Mouse (Mus musculus): Measurements from ENCODE around the gene Sgsm3. TPM values are rescaled to one million over a fixed set of nuclear protein-coding genes. Genes with fewer than 3 reads are reported as not detected.

Sgsm3 gene
- polyA plus RNA-seq, 1 experiment from 2014 or later = 7.9 TPM

DNA sequence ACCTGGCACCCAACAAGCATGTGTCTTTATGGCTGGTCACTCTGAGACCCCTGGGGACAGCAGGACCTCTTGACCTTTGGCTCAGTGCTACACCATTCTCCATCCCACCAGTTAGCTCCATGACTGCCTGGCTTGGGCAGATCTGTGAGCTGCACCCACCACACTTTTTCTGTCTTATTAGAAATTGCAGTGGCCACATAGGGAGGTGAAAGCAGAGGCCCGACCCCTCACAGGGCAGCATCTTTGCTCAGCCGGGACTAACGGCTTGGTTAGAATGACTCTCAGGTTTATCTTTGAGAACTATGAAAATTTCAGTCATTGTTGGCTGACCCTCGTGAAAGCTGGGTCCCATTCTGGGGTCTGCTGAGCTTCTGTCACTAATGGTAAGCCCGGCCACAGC lies 49.3 kb downstream of the Sgsm3 start:
- Histone ChIP-seq H3K9ac (ENCODE audit: low read depth, low read length) (no peak overlapping the region), H3K4me3 (ENCODE audit: low read depth, low read length) (no peak overlapping the region), H3K4me2 (ENCODE audit: low read depth, low read length) (peak overlapping the region; percentile 27; the same call in 1 of the 2 replicates), H3K4me1 (ENCODE audit: control insufficient read depth, low read depth, low read length) (peaks cover 13% of the 10 kb centered on the region), H3K9me3 (replicated peaks; ENCODE audit: control insufficient read depth, low read length) (no peaks in the 10 kb centered on the region), H3K36me3 (ENCODE audit: control insufficient read depth, insufficient read depth) (no peaks in the 10 kb centered on the region), H3K27ac (ENCODE audit: low read length) (0 out of 2 replicates have a peak overlapping the region, but pooled peaks have one; percentile 26), H3K27me3 (ENCODE audit: control insufficient read depth, insufficient read depth, low read depth, low read length) (no peaks in the 10 kb centered on the region)
- 44% methylated on average over 5 of the region's 5 CpGs for WGBS (ENCODE audit: insufficient replicate concordance)
- no peak for ATAC-seq (ENCODE audit: low read depth)

GRCm38 (mm10) chr15:81027378-81028173 lies 50.0 kb downstream of the Sgsm3 start:
- Histone ChIP-seq H3K4me1 (ENCODE audit: control insufficient read depth, low read depth, low read length) (peaks cover 12% of the 10 kb centered on the region), H3K4me3 (ENCODE audit: low read depth, low read length) (no peak overlapping the region), H3K9me3 (replicated peaks; ENCODE audit: control insufficient read depth, low read length) (no peaks in the 10 kb centered on the region), H3K9ac (ENCODE audit: low read depth, low read length) (no peak overlapping the region), H3K27me3 (ENCODE audit: control insufficient read depth, insufficient read depth, low read depth, low read length) (no peaks in the 10 kb centered on the region), H3K36me3 (ENCODE audit: control insufficient read depth, insufficient read depth) (no peaks in the 10 kb centered on the region), H3K4me2 (ENCODE audit: low read depth, low read length) (peak overlapping the region; percentile 27; the same call in 1 of the 2 replicates), H3K27ac (ENCODE audit: low read length) (0 out of 2 replicates have a peak overlapping the region, but pooled peaks have one; percentile 26)
- ATAC-seq (ENCODE audit: low read depth) = peak; percentile 90
- WGBS (ENCODE audit: insufficient replicate concordance) = 16% methylated on average over 8 of the region's 8 CpGs

- ATAC-seq (ENCODE audit: low read depth) = no peak
- H3K27me3 ChIP-seq (ENCODE audit: control insufficient read depth, insufficient read depth, low read depth, low read length) = no peaks in the 10 kb centered on the region
- H3K9me3 ChIP-seq (replicated peaks; ENCODE audit: control insufficient read depth, low read length) = no peaks in the 10 kb centered on the region
- no peak overlapping the region for H3K9ac ChIP-seq (ENCODE audit: low read depth, low read length)
- peaks cover 12% of the 10 kb centered on the region for H3K4me1 ChIP-seq (ENCODE audit: control insufficient read depth, low read depth, low read length)
- no peak overlapping the region for H3K4me3 ChIP-seq (ENCODE audit: low read depth, low read length)
- no peaks in the 10 kb centered on the region for H3K36me3 ChIP-seq (ENCODE audit: control insufficient read depth, insufficient read depth)
- WGBS (ENCODE audit: insufficient replicate concordance) = 70% methylated on average over 10 of the region's 10 CpGs
- no peak overlapping the region for H3K27ac ChIP-seq (ENCODE audit: low read length)
- no peak overlapping the region for H3K4me2 ChIP-seq (ENCODE audit: low read depth, low read length)
Observed at GRCm38 (mm10) chr15:81030891-81031425, 53.4 kb downstream of the Sgsm3 start.

GRCm38 (mm10) chr15:81031611-81032010 lies 54.0 kb downstream of the Sgsm3 start:
- Histone ChIP-seq H3K4me1 (ENCODE audit: control insufficient read depth, low read depth, low read length) (peaks cover 12% of the 10 kb centered on the region), H3K9ac (ENCODE audit: low read depth, low read length) (no peak overlapping the region), H3K4me3 (ENCODE audit: low read depth, low read length) (no peak overlapping the region), H3K27ac (ENCODE audit: low read length) (no peak overlapping the region), H3K36me3 (ENCODE audit: control insufficient read depth, insufficient read depth) (no peaks in the 10 kb centered on the region), H3K27me3 (ENCODE audit: control insufficient read depth, insufficient read depth, low read depth, low read length) (no peaks in the 10 kb centered on the region), H3K4me2 (ENCODE audit: low read depth, low read length) (no peak overlapping the region), H3K9me3 (replicated peaks; ENCODE audit: control insufficient read depth, low read length) (no peaks in the 10 kb centered on the region)
- whole genome bisulfite sequencing (ENCODE audit: insufficient replicate concordance) = 66% methylated on average over 4 of the region's 4 CpGs
- ATAC-seq (ENCODE audit: low read depth) = no peak

DNA sequence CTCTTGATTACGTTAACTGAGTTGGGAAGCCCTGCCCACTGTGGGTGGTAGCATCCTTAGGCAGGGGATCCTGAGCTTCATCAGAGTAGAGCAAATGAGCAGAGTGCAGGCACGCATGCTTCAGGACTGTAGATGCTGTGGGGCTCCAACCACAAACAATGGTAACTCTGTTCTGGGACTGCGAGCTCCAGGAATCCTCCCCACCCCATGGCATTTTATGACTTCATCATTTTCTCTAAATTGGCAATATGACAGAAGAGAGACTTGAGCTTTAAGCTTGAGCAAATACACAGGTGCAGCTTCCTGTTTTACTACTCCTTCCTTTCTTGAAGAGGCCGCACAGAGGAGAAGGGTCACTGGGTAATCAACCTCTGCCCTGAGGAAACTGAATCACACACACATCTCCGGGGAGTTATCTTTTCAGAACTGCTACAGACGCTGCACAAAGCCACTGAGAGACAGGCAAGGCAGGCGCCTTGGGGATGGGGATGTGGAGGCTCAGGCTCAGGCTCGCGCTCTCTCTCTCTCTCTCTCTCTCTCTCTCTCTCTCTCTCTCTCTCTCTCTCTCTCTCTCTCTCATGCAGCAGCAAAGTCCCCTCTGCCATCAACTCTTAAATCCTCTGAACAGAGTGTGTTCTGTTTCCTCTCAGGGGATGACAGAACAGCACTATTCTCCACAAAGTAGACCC lies 55.5 kb downstream of the Sgsm3 start:
- Histone ChIP-seq H3K27ac (ENCODE audit: low read length) (no peak overlapping the region), H3K9me3 (replicated peaks; ENCODE audit: control insufficient read depth, low read length) (no peaks in the 10 kb centered on the region), H3K4me3 (ENCODE audit: low read depth, low read length) (no peak overlapping the region), H3K4me1 (ENCODE audit: control insufficient read depth, low read depth, low read length) (no peaks in the 10 kb centered on the region; the same call in none of the 2 replicates), H3K9ac (ENCODE audit: low read depth, low read length) (no peak overlapping the region), H3K27me3 (ENCODE audit: control insufficient read depth, insufficient read depth, low read depth, low read length) (no peaks in the 10 kb centered on the region), H3K4me2 (ENCODE audit: low read depth, low read length) (no peak overlapping the region), H3K36me3 (ENCODE audit: control insufficient read depth, insufficient read depth) (no peaks in the 10 kb centered on the region)
- WGBS (ENCODE audit: insufficient replicate concordance) = 24% methylated on average over 9 of the region's 9 CpGs
- no peak for ATAC-seq (ENCODE audit: low read depth)

DNA sequence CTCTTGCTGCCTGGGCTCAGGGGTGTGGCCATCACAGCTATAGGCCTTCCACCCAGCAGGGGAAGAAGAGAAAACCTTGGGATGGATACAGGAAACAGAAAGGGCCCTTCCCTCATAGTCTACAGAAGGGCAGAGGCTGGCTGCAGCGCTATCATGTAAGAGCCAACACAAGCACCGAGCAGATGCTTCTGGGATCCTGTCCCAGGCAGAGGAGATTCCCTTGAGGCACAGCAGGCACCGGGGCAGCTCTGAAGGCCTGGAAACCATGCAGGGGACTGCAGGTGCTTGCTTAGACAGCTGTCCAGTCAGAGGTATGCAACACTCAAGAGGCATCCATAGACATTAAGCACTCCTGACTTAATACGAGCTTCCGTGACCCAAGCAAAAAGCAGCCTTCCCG lies 56.6 kb downstream of the Sgsm3 start:
- H3K9ac ChIP-seq (ENCODE audit: low read depth, low read length) = no peak overlapping the region
- 71% methylated on average over 6 of the region's 6 CpGs for WGBS (ENCODE audit: insufficient replicate concordance)
- H3K9me3 ChIP-seq (replicated peaks; ENCODE audit: control insufficient read depth, low read length) = no peaks in the 10 kb centered on the region
- no peak overlapping the region for H3K4me3 ChIP-seq (ENCODE audit: low read depth, low read length)
- H3K4me1 ChIP-seq (ENCODE audit: control insufficient read depth, low read depth, low read length) = no peaks in the 10 kb centered on the region; the same call in none of the 2 replicates
- ATAC-seq (ENCODE audit: low read depth) = no peak
- H3K36me3 ChIP-seq (ENCODE audit: control insufficient read depth, insufficient read depth) = no peaks in the 10 kb centered on the region
- H3K4me2 ChIP-seq (ENCODE audit: low read depth, low read length) = no peak overlapping the region
- no peak overlapping the region for H3K27ac ChIP-seq (ENCODE audit: low read length)
- H3K27me3 ChIP-seq (ENCODE audit: control insufficient read depth, insufficient read depth, low read depth, low read length) = no peaks in the 10 kb centered on the region

DNA sequence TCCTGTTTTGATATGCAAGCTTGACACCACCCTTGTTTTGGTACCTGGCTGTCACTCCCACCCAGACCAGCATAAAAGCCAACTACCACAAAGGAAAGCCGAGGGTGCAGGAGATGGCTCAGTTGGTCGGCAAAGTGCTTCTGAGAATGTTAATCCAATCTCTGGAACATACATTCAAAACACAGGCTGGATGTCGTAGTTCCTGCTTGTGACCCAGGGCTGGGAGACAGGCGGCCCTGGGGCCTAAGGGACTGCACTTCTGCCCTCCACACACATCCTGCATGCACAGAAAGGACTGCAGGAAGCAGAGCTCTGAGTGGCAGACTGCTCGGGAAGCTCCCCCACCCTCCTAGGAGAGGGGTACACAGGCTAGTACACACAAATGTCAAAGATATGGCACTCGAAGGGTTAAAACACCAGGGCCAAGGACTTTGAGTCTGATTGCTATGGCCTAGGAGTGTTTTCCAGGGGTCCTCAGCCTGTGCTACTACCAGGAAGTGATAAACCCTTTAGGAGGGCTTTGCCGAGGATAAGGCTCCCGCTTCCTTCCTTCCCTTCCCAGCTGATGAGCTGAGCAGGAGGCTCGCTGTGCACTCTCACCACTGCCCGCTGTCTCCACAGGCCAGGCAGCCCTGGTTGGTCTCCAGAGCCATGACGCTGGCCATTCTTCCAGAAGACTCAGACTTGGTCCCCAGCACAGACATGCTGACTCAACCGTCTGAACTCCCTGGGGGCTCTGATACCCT lies 58.0 kb downstream of the Sgsm3 start:
- no peak overlapping the region for H3K9ac ChIP-seq (ENCODE audit: low read depth, low read length)
- WGBS (ENCODE audit: insufficient replicate concordance) = 30% methylated on average over 12 of the region's 12 CpGs
- H3K4me3 ChIP-seq (ENCODE audit: low read depth, low read length) = no peak overlapping the region
- H3K9me3 ChIP-seq (replicated peaks; ENCODE audit: control insufficient read depth, low read length) = no peaks in the 10 kb centered on the region
- peak; percentile 62 for ATAC-seq (ENCODE audit: low read depth)
- H3K27ac ChIP-seq (ENCODE audit: low read length) = 0 out of 2 replicates have a peak overlapping the region, but pooled peaks have one; percentile 1
- no peaks in the 10 kb centered on the region; the same call in none of the 2 replicates for H3K4me1 ChIP-seq (ENCODE audit: control insufficient read depth, low read depth, low read length)
- no peaks in the 10 kb centered on the region for H3K27me3 ChIP-seq (ENCODE audit: control insufficient read depth, insufficient read depth, low read depth, low read length)
- no peaks in the 10 kb centered on the region for H3K36me3 ChIP-seq (ENCODE audit: control insufficient read depth, insufficient read depth)
- no peak overlapping the region for H3K4me2 ChIP-seq (ENCODE audit: low read depth, low read length)

- Histone ChIP-seq H3K36me3 (ENCODE audit: control insufficient read depth, insufficient read depth) (no peaks in the 10 kb centered on the region), H3K27me3 (ENCODE audit: control insufficient read depth, insufficient read depth, low read depth, low read length) (no peaks in the 10 kb centered on the region), H3K4me2 (ENCODE audit: low read depth, low read length) (no peak overlapping the region), H3K27ac (ENCODE audit: low read length) (no peak overlapping the region), H3K4me3 (ENCODE audit: low read depth, low read length) (no peak overlapping the region), H3K4me1 (ENCODE audit: control insufficient read depth, low read depth, low read length) (peaks cover 4% of the 10 kb centered on the region), H3K9ac (ENCODE audit: low read depth, low read length) (no peak overlapping the region), H3K9me3 (replicated peaks; ENCODE audit: control insufficient read depth, low read length) (no peaks in the 10 kb centered on the region)
- no peak for ATAC-seq (ENCODE audit: low read depth)
- WGBS (ENCODE audit: insufficient replicate concordance) = 73% methylated on average over 5 of the region's 5 CpGs
Observed at GRCm38 (mm10) chr15:81038419-81038818, 60.9 kb downstream of the Sgsm3 start.

Data from liver, embryonic 16.5 days (tissue).